Mouse (Mus musculus) CH12.LX (cell line): ENCODE measurements at regions not wholly inside any gene's neighbourhood (a gene's known extent, or its start where the extent isn't known, plus 50 kb on each side); places are given as distances from the start of the nearest gene placed in this dataset.
A peak's percentile ranks its signal among the peaks of the same experiment; 100 is the strongest.

Source experiments
- DNase-seq: peaks from one replicate; pipeline ENCODE4 v3.0.0-alpha.2; 2013; ENCODE audit errors: extremely low read depth
- H3K27ac ChIP-seq: 2 replicates; pipeline ENCODE4 v1.5.1; 2012; ENCODE audit warnings: low read depth, mild to moderate bottlenecking, control low read depth, moderate library complexity; ENCODE audit not compliant: insufficient read depth
- H3K27me3 ChIP-seq: replicated peaks from 2 replicates; pipeline ENCODE3; 2012; ENCODE audit warnings: inconsistent platforms
- H3K36me3 ChIP-seq, 2 experiments: replicated peaks in 1 of 2; 2 replicates each; pipeline versions ENCODE3 to v1.6.1; 2012; ENCODE audit warnings: inconsistent platforms in 1 of 2, low read length in 1 of 2, mild to moderate bottlenecking in 1 of 2, mixed read lengths in 1 of 2, moderate library complexity in 1 of 2; ENCODE audit not compliant: control insufficient read depth in 1 of 2, insufficient read depth in 1 of 2
- H3K4me1 ChIP-seq, 2 experiments: 2 replicates each; pipeline ENCODE4 v1.6.1; 2012; ENCODE audit warnings: inconsistent platforms in 1 of 2, moderate library complexity in 1 of 2; ENCODE audit not compliant: insufficient read depth in 2 of 2, control insufficient read depth in 1 of 2
- H3K4me2 ChIP-seq: 2 replicates; pipeline ENCODE4 v1.6.1; 2012; ENCODE audit warnings: low read depth, mild to moderate bottlenecking, control low read depth; ENCODE audit not compliant: poor library complexity, insufficient read depth, severe bottlenecking
- H3K4me3 ChIP-seq, 3 experiments: fragments of 150-350 bp in 1 of 3; sonication (generic) in 1 of 3; replicated peaks in 1 of 3; 2 replicates each; pipeline versions ENCODE3 to v1.5.1; 2011 to 2012; ENCODE audit warnings: low read depth in 2 of 3, low read length in 2 of 3, mild to moderate bottlenecking in 2 of 3, moderate library complexity in 2 of 3, control low read depth in 1 of 3, improper control_type of control experiment in 1 of 3, inconsistent platforms in 1 of 3, mixed read lengths in 1 of 3; ENCODE audit not compliant: poor library complexity in 1 of 3
- H3K79me2 ChIP-seq: replicated peaks from 2 replicates; pipeline ENCODE4 v1.6.1; 2012; ENCODE audit warnings: mild to moderate bottlenecking, moderate library complexity; ENCODE audit not compliant: control insufficient read depth, poor library complexity, insufficient read depth, severe bottlenecking; ENCODE audit errors: extremely low read depth
- H3K9ac ChIP-seq: 2 replicates; pipeline ENCODE4 v1.6.1; 2012; ENCODE audit warnings: low read depth, mild to moderate bottlenecking, control low read depth, moderate library complexity; ENCODE audit not compliant: insufficient read depth
- H3K9me3 ChIP-seq: replicated peaks from 2 replicates; pipeline ENCODE3; 2012; ENCODE audit warnings: low read length, inconsistent platforms, mixed read lengths
- CTCF ChIP-seq, 2 experiments: IDR thresholded peaks in 1 of 2; conservative IDR thresholded peaks in 1 of 2; 2 replicates each; pipeline ENCODE4 v1.5.1; 2011 to 2012; ENCODE audit warnings: low read depth in 2 of 2, low read length in 2 of 2, improper control_type of control experiment in 1 of 2, inconsistent platforms in 1 of 2, mild to moderate bottlenecking in 1 of 2, moderate library complexity in 1 of 2
- E2F4 ChIP-seq: IDR thresholded peaks from 2 replicates; pipeline ENCODE4 v1.6.1; 2011; ENCODE audit warnings: low read depth, low read length, improper control_type of control experiment; ENCODE audit not compliant: insufficient replicate concordance
- ELF1 ChIP-seq: IDR thresholded peaks from 2 replicates; pipeline ENCODE4 v1.6.1; 2014; ENCODE audit warnings: low read depth, mild to moderate bottlenecking, inconsistent platforms, low read length, improper control_type of control experiment
- GABPA ChIP-seq: IDR thresholded peaks from 2 replicates; pipeline ENCODE4 v1.6.1; 2012; ENCODE audit warnings: low read depth, low read length, improper control_type of control experiment, inconsistent platforms; ENCODE audit not compliant: insufficient replicate concordance
- IRF4 ChIP-seq: IDR thresholded peaks from 2 replicates; pipeline ENCODE4 v1.6.1; 2014; ENCODE audit warnings: low read depth, mild to moderate bottlenecking, inconsistent platforms, low read length, improper control_type of control experiment
- JUN ChIP-seq: IDR thresholded peaks from 2 replicates; pipeline ENCODE4 v1.6.1; 2011; ENCODE audit warnings: low read depth, mild to moderate bottlenecking, low read length, improper control_type of control experiment, moderate library complexity; ENCODE audit not compliant: insufficient read depth
- JUND ChIP-seq: conservative IDR thresholded peaks from 2 replicates; pipeline ENCODE4 v1.6.1; 2011; ENCODE audit warnings: low read depth, low read length, improper control_type of control experiment
- MAFK ChIP-seq: IDR thresholded peaks from 2 replicates; pipeline ENCODE4 v1.6.1; 2011; ENCODE audit warnings: low read length, improper control_type of control experiment; ENCODE audit not compliant: insufficient replicate concordance
- MAX ChIP-seq: IDR thresholded peaks from 2 replicates; pipeline ENCODE4 v1.6.1; 2011; ENCODE audit warnings: low read length, improper control_type of control experiment
- MAZ ChIP-seq: IDR thresholded peaks from 2 replicates; pipeline ENCODE4 v1.6.1; 2012; ENCODE audit warnings: low read depth, mild to moderate bottlenecking, inconsistent platforms, low read length, improper control_type of control experiment, moderate library complexity
- MEF2A ChIP-seq: IDR thresholded peaks from 2 replicates; pipeline ENCODE4 v1.6.1; 2014; ENCODE audit warnings: low read depth, mild to moderate bottlenecking, inconsistent platforms, low read length, improper control_type of control experiment, borderline replicate concordance
- NELFE ChIP-seq: IDR thresholded peaks from 2 replicates; pipeline ENCODE4 v1.6.1; 2011; ENCODE audit warnings: low read depth, low read length, improper control_type of control experiment
- NRF1 ChIP-seq: IDR thresholded peaks from 2 replicates; pipeline ENCODE4 v1.6.1; 2014; ENCODE audit warnings: low read depth, mild to moderate bottlenecking, inconsistent platforms, low read length, improper control_type of control experiment, moderate library complexity
- PAX5 ChIP-seq: IDR thresholded peaks from 2 replicates; pipeline ENCODE4 v1.6.1; 2012; ENCODE audit warnings: low read length, inconsistent platforms, mixed read lengths
- RAD21 ChIP-seq: IDR thresholded peaks from 2 replicates; pipeline ENCODE4 v1.6.1; 2011; ENCODE audit warnings: low read depth, mild to moderate bottlenecking, low read length, improper control_type of control experiment, moderate library complexity
- RCOR1 ChIP-seq: conservative IDR thresholded peaks from 2 replicates; pipeline ENCODE4 v1.6.1; 2012; ENCODE audit warnings: low read depth, mild to moderate bottlenecking, inconsistent platforms, low read length, improper control_type of control experiment
- SIN3A ChIP-seq: IDR thresholded peaks from 2 replicates; pipeline ENCODE4 v1.6.1; 2012; ENCODE audit warnings: low read length, improper control_type of control experiment, inconsistent platforms
- SMC3 ChIP-seq: IDR thresholded peaks from 2 replicates; pipeline ENCODE4 v1.6.1; 2011; ENCODE audit warnings: low read depth, low read length, improper control_type of control experiment
- TBP ChIP-seq: conservative IDR thresholded peaks from 2 replicates; pipeline ENCODE4 v1.6.1; 2011; ENCODE audit warnings: low read depth, low read length, improper control_type of control experiment
- TCF12 ChIP-seq: IDR thresholded peaks from 2 replicates; pipeline ENCODE4 v1.6.1; 2014; ENCODE audit warnings: low read depth, mild to moderate bottlenecking, inconsistent platforms, low read length, improper control_type of control experiment
- UBTF ChIP-seq: IDR thresholded peaks from 2 replicates; pipeline ENCODE4 v1.6.1; 2012; ENCODE audit warnings: low read depth, mild to moderate bottlenecking, inconsistent platforms, low read length, improper control_type of control experiment, moderate library complexity
- USF2 ChIP-seq: conservative IDR thresholded peaks from 2 replicates; pipeline ENCODE4 v1.6.1; 2011; ENCODE audit warnings: low read depth, low read length, improper control_type of control experiment
- ZMIZ1 ChIP-seq: IDR thresholded peaks from 2 replicates; pipeline ENCODE4 v1.6.1; 2012; ENCODE audit warnings: low read depth, mild to moderate bottlenecking, inconsistent platforms, low read length, improper control_type of control experiment
- dilution Hi-C: fragments of 300-500 bp; cut with MboI; formaldehyde crosslinking; loops from 2 replicates; pipeline ENCODE4 v1.14.3; 2020; ENCODE audit warnings: low sequenced_read_pairs; ENCODE audit not compliant: extremely low pct_unique_long_range_greater_than_20kb, extremely low pct_ligation_motif_present
- in situ Hi-C: fragments of 300-500 bp; cut with MboI; formaldehyde crosslinking; loops from 3 replicates; pipeline ENCODE4 v1.14.3; 2019; ENCODE audit warnings: low sequenced_read_pairs, low pct_ligation_motif_present, low pct_unique_long_range_greater_than_20kb, mixed read lengths

- Histone ChIP-seq H3K4me3 (no peak overlapping the region), H3K4me1 (peaks cover 14 to 23% of the 10 kb centered on the region in 2 experiments), H3K79me2 (no peaks in the 10 kb centered on the region), H3K36me3 (no peaks in the 10 kb centered on the region), H3K9ac (no peak overlapping the region), H3K9me3 (peaks cover 1% of the 10 kb centered on the region), H3K27ac (no peak overlapping the region), H3K4me2 (no peak overlapping the region), H3K27me3 (no peaks in the 10 kb centered on the region)
- TF ChIP-seq ZMIZ1 = no peak
- TF ChIP-seq TCF12 = no peak
- TF ChIP-seq E2F4 = no peak
- TF ChIP-seq UBTF = no peak
- no peak for TF ChIP-seq MAFK
- no peak for TF ChIP-seq PAX5
- TF ChIP-seq MEF2A = no peak
- TF ChIP-seq IRF4 = no peak
- no peak for TF ChIP-seq JUN
- TF ChIP-seq NRF1 = no peak
- TF ChIP-seq TBP = no peak
- DNase-seq = no peak
- dilution Hi-C loops (no loop called here), in situ Hi-C loops (no loop called here)
Measured at GRCm38 (mm10) chr1:35806731-35807130, 261.5 kb upstream of the Hs6st1 start.

- dilution Hi-C loops = no loop called here
- no peak overlapping the region for H3K4me3 ChIP-seq
- TF ChIP-seq USF2 (no peak), ELF1 (no peak), CTCF (conservative IDR thresholded peaks at IDR 0.05 in 1 of 2, IDR thresholded peaks at IDR 0.05 in 1 of 2; ENCODE audit: low read depth in 2 of 2, low read length in 2 of 2) (0 out of 4 replicates have a peak, but pooled peaks of 1 of the 2 experiments have one; percentile 2)
- TF ChIP-seq, all 38 proteins: peak for 1
- Histone ChIP-seq H3K27ac (no peak overlapping the region), H3K4me2 (no peak overlapping the region), H3K4me1 (peaks cover 17 to 34% of the 10 kb centered on the region in 2 experiments), H3K79me2 (no peaks in the 10 kb centered on the region), H3K36me3 (no peaks in the 10 kb centered on the region), H3K9me3 (no peaks in the 10 kb centered on the region), H3K27me3 (no peaks in the 10 kb centered on the region), H3K9ac (no peak overlapping the region)
- DNase-seq = no peak
- in situ Hi-C loops = no loop called here
Measured at GRCm38 (mm10) chr1:35808894-35809293, 259.3 kb upstream of the Hs6st1 start.

GRCm38 (mm10) chr1:35809341-35809740 is 258.9 kb upstream of the Hs6st1 start:
- no peak overlapping the region for H3K4me3 ChIP-seq
- H3K36me3 ChIP-seq = no peaks in the 10 kb centered on the region
- no peak overlapping the region for H3K27ac ChIP-seq
- no peak overlapping the region for H3K4me2 ChIP-seq
- H3K9ac ChIP-seq = no peak overlapping the region
- no peak for DNase-seq
- H3K27me3 ChIP-seq = no peaks in the 10 kb centered on the region
- H3K4me1 ChIP-seq = peaks cover 20 to 37% of the 10 kb centered on the region in 2 experiments
- in situ Hi-C loops (no loop called here), dilution Hi-C loops (no loop called here)
- no peaks in the 10 kb centered on the region for H3K9me3 ChIP-seq
- TF ChIP-seq SMC3 (no peak), RCOR1 (no peak), SIN3A (no peak), RAD21 (no peak), GABPA (no peak), IRF4 (no peak), JUND (no peak), MAX (no peak), NELFE (no peak), MAZ (no peak)
- H3K79me2 ChIP-seq = no peaks in the 10 kb centered on the region
